Mouse (Mus musculus): ENCODE data around the gene Naa50. TPM values are rescaled to one million over a fixed set of nuclear protein-coding genes. Genes with fewer than 3 reads are reported as not detected.

The Naa50 gene
- polyA plus RNA-seq, 1 experiment from 2014 or later = 84.2 TPM

DNA sequence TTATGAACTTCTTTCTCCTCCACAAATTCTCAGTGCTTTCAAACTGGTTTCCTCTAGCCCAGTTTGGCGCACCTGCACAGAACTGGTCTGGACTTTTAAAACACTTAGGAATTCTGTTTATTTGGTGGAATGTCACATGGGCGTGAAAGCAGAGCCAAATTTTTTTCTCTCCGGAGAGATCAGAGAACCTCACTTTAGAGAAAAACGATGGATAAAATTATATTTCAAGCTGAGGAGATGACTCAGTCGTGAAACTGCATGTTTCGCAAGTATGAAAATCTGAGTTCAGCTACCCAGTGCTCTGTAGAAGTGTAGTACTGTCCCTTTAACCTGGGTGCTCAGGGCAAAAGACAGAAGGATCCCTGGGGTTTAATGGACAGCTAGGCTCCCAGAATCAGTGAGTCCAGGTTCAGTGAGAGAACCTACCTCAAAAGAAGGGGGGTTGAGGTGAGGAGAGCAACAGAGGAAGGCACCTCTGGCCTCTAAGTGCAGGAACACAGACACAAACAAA is 3.1 kb upstream of the Naa50 start:
- H3K27me3 ChIP-seq (ENCODE audit: control insufficient read depth, insufficient read depth, low read length) = no peaks in the 10 kb centered on the region
- H3K4me3 ChIP-seq (ENCODE audit: low read depth, low read length) = no peak overlapping the region
- no peak overlapping the region for H3K27ac ChIP-seq (ENCODE audit: low read depth, low read length)
- H3K9ac ChIP-seq (ENCODE audit: low read length) = no peak overlapping the region
- DNase-seq (ENCODE audit: low spot score) = no peak
- no peaks in the 10 kb centered on the region for H3K36me3 ChIP-seq (ENCODE audit: control insufficient read depth, insufficient read depth, low read length)
- H3K4me1 ChIP-seq (ENCODE audit: control insufficient read depth, insufficient read depth, low read length) = peaks cover 5% of the 10 kb centered on the region; the same call in 1 of the 2 replicates
- H3K4me2 ChIP-seq (ENCODE audit: low read depth) = no peak overlapping the region
- no peak for ATAC-seq (ENCODE audit: insufficient read depth, low FRiP score, low TSS enrichment)
- H3K9me3 ChIP-seq (ENCODE audit: control insufficient read depth, low read length) = no peaks in the 10 kb centered on the region
- WGBS = 92% methylated on average over 6 of the region's 6 CpGs

DNA sequence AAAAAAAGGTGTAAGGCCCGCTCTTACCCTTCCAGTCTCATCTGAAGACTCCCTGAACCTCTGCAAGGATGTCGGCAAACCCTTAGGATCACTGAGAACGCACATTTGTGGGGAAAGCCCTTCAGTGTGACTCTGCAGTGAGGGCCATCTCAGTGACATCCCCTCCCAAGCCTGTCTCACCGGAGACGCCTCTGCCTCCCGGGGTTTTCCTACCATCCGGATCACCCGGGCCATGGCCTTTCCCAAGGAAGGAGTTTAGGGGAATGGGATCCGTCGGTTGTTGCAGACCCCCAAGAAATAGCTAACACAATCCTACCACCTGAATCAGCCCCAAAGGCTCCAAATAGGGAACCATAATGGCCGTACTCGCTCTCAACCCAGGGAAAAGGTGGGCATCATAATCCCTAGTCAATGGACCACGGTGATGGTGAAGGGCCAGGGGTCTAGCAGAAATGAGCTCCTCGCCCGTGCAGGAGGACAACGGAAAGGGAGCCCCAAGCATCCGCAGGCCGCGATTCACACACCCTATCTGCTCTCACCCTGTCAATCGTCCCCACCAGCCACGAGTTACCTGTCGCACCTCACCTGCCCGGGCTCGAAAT is 1.2 kb upstream of the Naa50 start:
- DNase-seq (ENCODE audit: low spot score) = peak; percentile 17
- H3K36me3 ChIP-seq (ENCODE audit: control insufficient read depth, insufficient read depth, low read length) = no peaks in the 10 kb centered on the region
- H3K9ac ChIP-seq (ENCODE audit: low read length) = peak overlapping the region; percentile 87
- no peaks in the 10 kb centered on the region for H3K27me3 ChIP-seq (ENCODE audit: control insufficient read depth, insufficient read depth, low read length)
- peak overlapping the region; percentile 69 for H3K4me3 ChIP-seq (ENCODE audit: low read depth, low read length)
- ATAC-seq (ENCODE audit: insufficient read depth, low FRiP score, low TSS enrichment) = no peak; the same call in 1 of the 2 replicates
- H3K4me1 ChIP-seq (ENCODE audit: control insufficient read depth, insufficient read depth, low read length) = peaks cover 7% of the 10 kb centered on the region; the same call in 1 of the 2 replicates
- no peaks in the 10 kb centered on the region for H3K9me3 ChIP-seq (ENCODE audit: control insufficient read depth, low read length)
- peak overlapping the region; percentile 95; the same call in 1 of the 2 replicates for H3K27ac ChIP-seq (ENCODE audit: low read depth, low read length)
- H3K4me2 ChIP-seq (ENCODE audit: low read depth) = peak overlapping the region; percentile 92
- 2% methylated on average over 24 of the region's 24 CpGs for WGBS

DNA sequence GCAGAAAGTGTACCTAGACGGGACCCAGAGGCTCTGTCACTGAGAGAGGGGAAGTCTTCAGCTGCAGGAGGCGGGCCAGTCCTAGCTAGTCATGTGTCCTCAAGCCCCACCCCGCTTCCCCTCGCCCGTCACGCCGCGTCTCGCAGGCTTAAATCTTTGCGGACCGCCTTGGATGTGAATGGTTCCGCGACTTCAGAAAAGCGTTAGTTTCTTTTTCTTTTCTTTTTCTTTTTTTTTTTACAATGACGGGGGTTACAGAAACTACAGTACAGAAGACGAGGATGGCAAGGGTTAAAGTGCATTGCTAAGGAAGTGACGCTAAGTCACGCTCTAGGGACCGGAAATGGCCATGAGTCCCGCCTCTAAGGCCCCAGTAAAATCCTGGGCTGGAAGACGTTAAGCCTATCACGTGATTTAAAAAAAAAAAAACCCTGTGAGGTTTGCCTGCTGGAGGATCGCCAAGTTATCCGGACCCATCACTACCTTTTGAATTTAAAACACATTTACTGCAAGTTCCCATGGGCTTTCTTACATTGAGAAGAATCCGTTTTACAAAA is 573 bp upstream of the Naa50 start:
- peak; percentile 90 for ATAC-seq (ENCODE audit: insufficient read depth, low FRiP score, low TSS enrichment)
- under 1% methylated on average over 25 of the region's 25 CpGs for WGBS
- peak; percentile 88 for DNase-seq (ENCODE audit: low spot score)

DNA sequence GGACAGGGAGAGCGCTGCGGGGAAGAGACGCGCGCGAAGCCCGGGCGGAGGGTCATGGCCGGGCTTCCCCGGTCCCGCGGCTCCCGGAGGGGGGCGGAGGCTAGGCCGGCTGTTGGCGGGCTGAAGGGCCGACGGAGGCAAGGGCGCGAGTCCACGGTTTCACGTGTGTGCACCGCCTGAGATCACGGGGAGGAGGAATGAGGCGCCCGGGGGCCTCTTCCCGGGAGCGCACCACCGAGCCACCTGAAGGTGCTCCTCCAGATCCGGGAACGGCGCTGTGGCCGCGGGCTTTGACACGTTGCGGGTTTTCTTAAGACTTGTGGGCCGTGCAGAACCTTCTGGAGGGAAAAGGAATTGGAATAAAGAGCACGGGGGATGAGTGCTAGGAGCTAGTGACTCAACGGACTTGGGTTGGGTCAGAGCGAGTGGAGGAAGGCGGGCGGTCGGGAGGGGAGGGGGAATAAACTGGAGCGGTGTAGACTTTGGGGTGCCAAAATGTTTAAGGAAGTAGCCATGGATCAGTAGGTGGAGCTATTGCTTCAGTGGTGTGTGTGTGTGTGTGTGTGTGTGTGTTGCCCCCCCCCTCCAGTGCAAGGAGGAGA is 657 bp downstream of the Naa50 start:
- Histone ChIP-seq H3K4me1 (ENCODE audit: control insufficient read depth, insufficient read depth, low read length) (peaks cover 7% of the 10 kb centered on the region; the same call in 1 of the 2 replicates), H3K9ac (ENCODE audit: low read length) (peak overlapping the region; percentile 87), H3K4me2 (ENCODE audit: low read depth) (peak overlapping the region; percentile 51), H3K9me3 (ENCODE audit: control insufficient read depth, low read length) (no peaks in the 10 kb centered on the region), H3K4me3 (ENCODE audit: low read depth, low read length) (peak overlapping the region; percentile 69), H3K27ac (ENCODE audit: low read depth, low read length) (peak overlapping the region; percentile 95), H3K36me3 (ENCODE audit: control insufficient read depth, insufficient read depth, low read length) (no peaks in the 10 kb centered on the region), H3K27me3 (ENCODE audit: control insufficient read depth, insufficient read depth, low read length) (no peaks in the 10 kb centered on the region)
- peak; percentile 74 for DNase-seq (ENCODE audit: low spot score)
- WGBS = under 1% methylated on average over 43 of the region's 44 CpGs
- ATAC-seq (ENCODE audit: insufficient read depth, low FRiP score, low TSS enrichment) = peak; percentile 43

More for the DNA sequence above, 573 bp upstream of the Naa50 start:
- H3K9me3 ChIP-seq (ENCODE audit: control insufficient read depth, low read length) = no peaks in the 10 kb centered on the region
- H3K36me3 ChIP-seq (ENCODE audit: control insufficient read depth, insufficient read depth, low read length) = no peaks in the 10 kb centered on the region
- peak overlapping the region; percentile 69 for H3K4me3 ChIP-seq (ENCODE audit: low read depth, low read length)
- H3K4me2 ChIP-seq (ENCODE audit: low read depth) = peak overlapping the region; percentile 92
- peak overlapping the region; percentile 87 for H3K9ac ChIP-seq (ENCODE audit: low read length)
- H3K27ac ChIP-seq (ENCODE audit: low read depth, low read length) = peak overlapping the region; percentile 95
- no peaks in the 10 kb centered on the region for H3K27me3 ChIP-seq (ENCODE audit: control insufficient read depth, insufficient read depth, low read length)
- H3K4me1 ChIP-seq (ENCODE audit: control insufficient read depth, insufficient read depth, low read length) = peaks cover 7% of the 10 kb centered on the region; the same call in 1 of the 2 replicates

DNA sequence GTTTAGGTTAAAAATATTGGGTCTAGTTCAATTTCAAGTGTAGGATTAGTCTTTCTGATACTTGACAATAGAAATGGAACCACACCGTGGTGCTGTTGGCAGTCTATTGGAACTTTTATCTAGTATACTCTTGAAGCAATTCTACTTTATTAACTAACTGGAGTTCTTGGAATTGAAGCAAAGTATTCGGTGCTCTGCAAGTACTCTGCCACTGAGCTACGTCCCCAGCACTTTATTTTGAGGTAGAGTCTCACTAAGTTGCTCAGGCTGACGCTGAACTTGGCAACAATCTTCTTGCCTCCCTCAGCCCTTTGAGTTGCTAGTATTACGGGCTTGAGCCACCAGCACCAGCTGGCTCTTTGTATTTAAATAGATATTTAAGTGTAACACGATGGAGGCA is 1.9 kb downstream of the Naa50 start:
- H3K36me3 ChIP-seq (ENCODE audit: control insufficient read depth, insufficient read depth, low read length) = no peaks in the 10 kb centered on the region
- no peak overlapping the region for H3K4me3 ChIP-seq (ENCODE audit: low read depth, low read length)
- no peaks in the 10 kb centered on the region for H3K9me3 ChIP-seq (ENCODE audit: control insufficient read depth, low read length)
- 69% methylated on average over 6 of the region's 6 CpGs for WGBS
- no peak overlapping the region for H3K27ac ChIP-seq (ENCODE audit: low read depth, low read length)
- H3K27me3 ChIP-seq (ENCODE audit: control insufficient read depth, insufficient read depth, low read length) = no peaks in the 10 kb centered on the region
- H3K4me1 ChIP-seq (ENCODE audit: control insufficient read depth, insufficient read depth, low read length) = peaks cover 7% of the 10 kb centered on the region; the same call in 1 of the 2 replicates
- H3K4me2 ChIP-seq (ENCODE audit: low read depth) = peak overlapping the region; percentile 51; the same call in 1 of the 2 replicates
- H3K9ac ChIP-seq (ENCODE audit: low read length) = no peak overlapping the region
- DNase-seq (ENCODE audit: low spot score) (no peak), ATAC-seq (ENCODE audit: insufficient read depth, low FRiP score, low TSS enrichment) (no peak)

DNA sequence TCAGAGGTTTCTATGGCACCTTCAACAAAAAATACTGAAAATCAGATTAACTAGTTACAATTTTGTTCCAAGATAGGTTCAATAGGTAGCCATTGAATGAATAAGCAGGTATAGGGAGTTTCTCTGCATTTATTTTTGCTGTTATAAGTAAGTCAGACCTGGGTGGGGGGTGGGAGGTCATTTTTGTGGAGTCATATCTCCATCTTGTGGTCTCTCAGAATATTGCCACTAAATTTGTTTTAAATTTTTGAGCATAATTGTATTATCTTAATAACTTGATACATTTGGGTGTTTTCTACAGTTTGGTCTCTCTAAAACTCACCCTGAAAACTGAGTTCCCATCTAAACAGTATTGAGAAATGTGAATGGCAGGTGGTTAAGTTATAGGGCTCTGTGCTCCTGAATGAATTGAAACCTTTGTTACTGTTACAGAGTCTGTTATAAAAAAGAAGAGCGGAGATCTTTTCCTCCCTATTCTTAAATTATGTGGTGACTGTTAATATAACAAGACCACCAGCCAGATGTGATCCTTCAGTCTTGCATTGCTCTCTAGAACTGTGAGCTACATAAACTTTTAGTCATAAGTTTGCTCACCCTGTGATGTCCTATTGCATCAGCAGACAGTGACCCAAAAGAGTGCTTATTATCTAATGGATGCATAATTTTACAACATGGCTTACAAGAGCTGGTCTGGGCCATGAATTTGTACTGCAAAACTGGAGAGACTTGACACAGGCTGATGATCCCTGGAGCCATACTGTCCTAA is 9.6 kb downstream of the Naa50 start:
- H3K27ac ChIP-seq (ENCODE audit: low read depth, low read length) = no peak overlapping the region
- H3K4me2 ChIP-seq (ENCODE audit: low read depth) = no peak overlapping the region
- no peaks in the 10 kb centered on the region for H3K27me3 ChIP-seq (ENCODE audit: control insufficient read depth, insufficient read depth, low read length)
- no peak overlapping the region for H3K4me3 ChIP-seq (ENCODE audit: low read depth, low read length)
- 91% methylated on average over 1 of the region's 1 CpGs for whole genome bisulfite sequencing
- ATAC-seq (ENCODE audit: insufficient read depth, low FRiP score, low TSS enrichment) (no peak), DNase-seq (ENCODE audit: low spot score) (no peak)
- no peaks in the 10 kb centered on the region for H3K4me1 ChIP-seq (ENCODE audit: control insufficient read depth, insufficient read depth, low read length)
- no peaks in the 10 kb centered on the region for H3K36me3 ChIP-seq (ENCODE audit: control insufficient read depth, insufficient read depth, low read length)
- no peak overlapping the region for H3K9ac ChIP-seq (ENCODE audit: low read length)
- H3K9me3 ChIP-seq (ENCODE audit: control insufficient read depth, low read length) = no peaks in the 10 kb centered on the region

DNA sequence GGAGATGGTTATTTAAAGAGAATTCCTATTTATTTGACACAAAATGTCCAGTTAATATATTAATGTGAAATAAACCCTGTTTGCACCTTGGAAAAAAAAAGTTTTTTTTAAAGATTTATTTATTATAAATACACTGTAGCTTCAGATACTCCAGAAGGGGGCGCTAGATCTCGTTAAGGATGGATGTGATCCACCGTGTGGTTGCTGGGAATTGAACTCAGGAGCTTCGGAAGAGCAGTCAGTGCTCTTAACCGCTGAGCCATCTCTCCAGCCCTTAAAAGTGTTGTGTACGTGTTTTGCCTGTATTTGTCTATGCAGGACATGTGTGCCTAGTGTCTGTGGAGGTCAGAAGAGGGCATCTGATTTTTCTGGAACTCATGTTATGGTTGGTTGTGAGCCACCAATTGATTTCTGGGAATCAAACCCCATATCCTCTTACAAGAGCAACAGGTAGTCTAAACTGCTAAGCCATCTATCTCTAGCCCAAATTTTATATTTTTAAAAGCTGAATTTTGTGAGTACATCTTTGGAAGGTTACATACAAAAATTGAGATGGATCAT is 14.9 kb downstream of the Naa50 start:
- Histone ChIP-seq H3K4me3 (ENCODE audit: low read depth, low read length) (no peak overlapping the region), H3K4me2 (ENCODE audit: low read depth) (no peak overlapping the region), H3K36me3 (ENCODE audit: control insufficient read depth, insufficient read depth, low read length) (no peaks in the 10 kb centered on the region; the same call in 1 of the 2 replicates), H3K9ac (ENCODE audit: low read length) (no peak overlapping the region), H3K9me3 (ENCODE audit: control insufficient read depth, low read length) (no peaks in the 10 kb centered on the region), H3K4me1 (ENCODE audit: control insufficient read depth, insufficient read depth, low read length) (no peaks in the 10 kb centered on the region), H3K27me3 (ENCODE audit: control insufficient read depth, insufficient read depth, low read length) (no peaks in the 10 kb centered on the region), H3K27ac (ENCODE audit: low read depth, low read length) (no peak overlapping the region)
- WGBS = 65% methylated on average over 6 of the region's 6 CpGs
- DNase-seq (ENCODE audit: low spot score) (no peak), ATAC-seq (ENCODE audit: insufficient read depth, low FRiP score, low TSS enrichment) (no peak)

DNA sequence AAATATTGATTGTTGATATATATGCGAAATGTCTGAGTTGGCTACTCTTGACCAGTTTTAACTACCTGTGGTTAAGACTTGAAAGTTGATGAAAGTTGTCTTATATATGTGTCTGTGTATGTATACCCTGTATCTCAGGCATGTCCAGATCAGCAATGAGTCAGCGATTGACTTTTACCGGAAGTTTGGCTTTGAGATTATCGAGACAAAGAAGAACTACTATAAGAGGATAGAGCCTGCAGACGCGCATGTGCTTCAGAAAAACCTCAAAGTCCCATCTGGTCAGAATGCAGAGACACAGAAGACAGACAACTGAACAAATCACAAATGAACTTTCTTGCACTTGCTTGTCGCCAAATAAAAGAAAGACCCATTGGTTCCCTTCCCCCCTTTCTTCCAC is 19.7 kb downstream of the Naa50 start:
- H3K27ac ChIP-seq (ENCODE audit: low read depth, low read length) = no peak overlapping the region
- H3K4me3 ChIP-seq (ENCODE audit: low read depth, low read length) = no peak overlapping the region
- ATAC-seq (ENCODE audit: insufficient read depth, low FRiP score, low TSS enrichment) (no peak), DNase-seq (ENCODE audit: low spot score) (no peak)
- no peak overlapping the region for H3K4me2 ChIP-seq (ENCODE audit: low read depth)
- no peaks in the 10 kb centered on the region for H3K9me3 ChIP-seq (ENCODE audit: control insufficient read depth, low read length)
- H3K9ac ChIP-seq (ENCODE audit: low read length) = no peak overlapping the region
- 93% methylated on average over 7 of the region's 7 CpGs for WGBS
- no peaks in the 10 kb centered on the region for H3K4me1 ChIP-seq (ENCODE audit: control insufficient read depth, insufficient read depth, low read length)
- no peaks in the 10 kb centered on the region; the same call in 1 of the 2 replicates for H3K36me3 ChIP-seq (ENCODE audit: control insufficient read depth, insufficient read depth, low read length)
- H3K27me3 ChIP-seq (ENCODE audit: control insufficient read depth, insufficient read depth, low read length) = no peaks in the 10 kb centered on the region

Measured in neural tube, embryonic 11.5 days (tissue).